Mouse (Mus musculus) midbrain, embryonic 16.5 days (tissue): ENCODE measurements at regions not wholly inside any gene's neighbourhood (a gene's known extent, or its start where the extent isn't known, plus 50 kb on each side); places are given as distances from the start of the nearest gene placed in this dataset.
"Not testable (repeated sequence)": the region's sequence is repeated elsewhere in the genome, so short reads cannot be mapped to it uniquely, and the experiment has no call there.

Experiments used
- ATAC-seq: fragments of 200-750 bp; cut with Nextera tagmentation; 2 replicates; pipeline ENCODE4 v1.8.0; 2017; ENCODE audit warnings: moderate TSS enrichment
- H3K27ac ChIP-seq: fragments of 300-500 bp; sonication (generic); 2 replicates; pipeline ENCODE4 v1.5.1; 2014; ENCODE audit warnings: mild to moderate bottlenecking, low read length, mixed read lengths
- H3K27me3 ChIP-seq: fragments of 300-500 bp; sonication (generic); 2 replicates; pipeline ENCODE4 v1.6.1; 2014; ENCODE audit warnings: low read depth, low read length, mixed read lengths; ENCODE audit not compliant: control insufficient read depth, insufficient read depth
- H3K36me3 ChIP-seq: fragments of 300-500 bp; sonication (generic); 2 replicates; pipeline ENCODE4 v1.6.1; 2014; ENCODE audit warnings: mild to moderate bottlenecking, low read length, moderate library complexity, mixed read lengths; ENCODE audit not compliant: control insufficient read depth, insufficient read depth
- H3K4me1 ChIP-seq: fragments of 300-500 bp; sonication (generic); 2 replicates; pipeline ENCODE4 v1.6.1; 2014; ENCODE audit warnings: mild to moderate bottlenecking, low read length, mixed read lengths; ENCODE audit not compliant: control insufficient read depth, insufficient read depth
- H3K4me2 ChIP-seq: fragments of 300-500 bp; sonication (generic); 2 replicates; pipeline ENCODE4 v1.6.1; 2014; ENCODE audit warnings: mild to moderate bottlenecking, low read length, mixed read lengths
- H3K4me3 ChIP-seq: fragments of 300-500 bp; sonication (generic); 2 replicates; pipeline ENCODE4 v1.5.1; 2014; ENCODE audit warnings: low read depth, mild to moderate bottlenecking, low read length, moderate library complexity, mixed read lengths
- H3K9ac ChIP-seq: fragments of 300-500 bp; sonication (generic); 2 replicates; pipeline ENCODE4 v1.6.1; 2014; ENCODE audit warnings: low read depth, low read length, mixed read lengths
- H3K9me3 ChIP-seq: fragments of 300-500 bp; sonication (generic); replicated peaks from 2 replicates; pipeline ENCODE4 v1.6.1; 2014; ENCODE audit warnings: mild to moderate bottlenecking, low read length, mixed read lengths; ENCODE audit not compliant: control insufficient read depth, poor library complexity, severe bottlenecking
- WGBS: fragments of 180-500 bp; shearing (Covaris S2); extraction: QIAGEN DNeasy Blood & Tissue Kit; methylation state at CpG from one replicate; pipeline ENCODE4 v1.1.7; 2014; 5-methylcytosine and 5-hydroxymethylcytosine counted together

DNA sequence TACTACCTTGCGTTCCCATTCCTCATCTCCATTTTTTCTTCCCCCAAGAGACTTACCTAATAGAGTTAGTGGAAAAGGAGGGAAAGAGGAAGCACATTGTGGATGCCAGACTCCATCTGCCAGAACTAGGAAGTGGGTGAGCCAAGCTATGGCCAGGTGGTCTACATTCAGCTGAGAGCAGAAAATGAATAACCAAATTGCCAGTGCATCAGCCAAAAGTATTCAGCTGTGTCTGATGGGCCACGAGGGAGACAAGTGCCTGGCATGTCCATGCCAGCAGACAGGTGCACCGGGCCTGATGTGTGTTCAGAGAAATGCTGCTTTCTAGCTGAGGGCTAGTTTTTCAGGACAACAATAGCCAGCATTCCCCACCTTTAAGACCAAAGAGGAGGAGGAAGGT is 126.4 kb downstream of the Tomm20 start:
- no peak for ATAC-seq
- H3K9ac ChIP-seq, result no peak overlapping the region
- WGBS, result 85% methylated on average over 3 of the region's 3 CpGs
- no peak overlapping the region for H3K4me3 ChIP-seq
- H3K9me3 ChIP-seq, result no peaks in the 10 kb centered on the region
- no peak overlapping the region for H3K4me2 ChIP-seq
- H3K27me3 ChIP-seq, result no peaks in the 10 kb centered on the region
- H3K36me3 ChIP-seq, result no peaks in the 10 kb centered on the region
- H3K4me1 ChIP-seq, result no peaks in the 10 kb centered on the region
- no peak overlapping the region for H3K27ac ChIP-seq

DNA sequence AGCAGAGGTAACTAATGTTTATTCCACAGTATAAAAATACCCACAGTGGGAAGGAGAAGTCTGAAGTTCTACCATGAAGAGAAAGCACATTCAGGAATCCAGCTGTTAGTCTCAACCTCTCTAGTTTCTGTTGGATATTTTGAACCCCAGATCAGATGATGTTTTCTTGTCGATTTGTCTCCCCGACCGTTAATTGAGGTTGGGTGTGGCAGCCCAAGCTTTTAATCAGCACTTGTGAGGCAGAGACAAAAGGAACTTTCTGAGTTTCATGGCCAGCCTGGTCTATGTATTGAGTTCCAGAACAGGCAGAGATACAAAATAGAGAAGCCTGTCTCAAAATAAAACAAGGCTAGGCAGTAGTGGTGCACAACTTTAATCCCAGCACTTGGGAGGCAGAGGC is 129.5 kb downstream of the Tomm20 start:
- 88% methylated on average over 3 of the region's 3 CpGs for WGBS
- Histone ChIP-seq H3K4me1 (no peaks in the 10 kb centered on the region), H3K9ac (no peak overlapping the region), H3K27me3 (no peaks in the 10 kb centered on the region), H3K4me3 (no peak overlapping the region), H3K4me2 (no peak overlapping the region), H3K27ac (no peak overlapping the region), H3K36me3 (no peaks in the 10 kb centered on the region), H3K9me3 (no peaks in the 10 kb centered on the region)
- no peak for ATAC-seq

DNA sequence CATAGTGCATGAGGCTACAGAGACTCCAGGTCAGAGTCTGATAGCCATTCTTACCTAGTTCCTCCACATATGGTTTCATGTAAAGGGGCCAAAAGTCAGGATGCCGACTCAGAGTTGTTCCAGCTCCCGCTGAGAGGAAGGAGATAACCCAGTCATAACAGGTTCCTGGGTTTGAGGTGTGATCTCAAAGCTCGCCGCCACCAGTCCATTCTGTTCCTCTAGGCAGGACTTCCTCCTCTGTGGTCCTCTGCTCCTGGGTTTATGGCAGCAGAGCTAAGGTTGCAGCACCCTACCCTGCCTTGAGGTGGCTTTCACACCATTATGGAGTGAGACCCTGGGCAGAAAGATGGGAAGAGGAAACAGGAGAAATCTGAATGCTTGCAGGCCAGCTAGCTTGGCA is 131.2 kb downstream of the Tomm20 start:
- Histone ChIP-seq H3K4me1 (no peaks in the 10 kb centered on the region), H3K36me3 (no peaks in the 10 kb centered on the region), H3K9me3 (no peaks in the 10 kb centered on the region), H3K27me3 (no peaks in the 10 kb centered on the region; the same call in 1 of the 2 replicates), H3K9ac (no peak overlapping the region), H3K4me3 (no peak overlapping the region), H3K4me2 (no peak overlapping the region), H3K27ac (no peak overlapping the region)
- WGBS, result 72% methylated on average over 4 of the region's 4 CpGs
- ATAC-seq, result no peak

DNA sequence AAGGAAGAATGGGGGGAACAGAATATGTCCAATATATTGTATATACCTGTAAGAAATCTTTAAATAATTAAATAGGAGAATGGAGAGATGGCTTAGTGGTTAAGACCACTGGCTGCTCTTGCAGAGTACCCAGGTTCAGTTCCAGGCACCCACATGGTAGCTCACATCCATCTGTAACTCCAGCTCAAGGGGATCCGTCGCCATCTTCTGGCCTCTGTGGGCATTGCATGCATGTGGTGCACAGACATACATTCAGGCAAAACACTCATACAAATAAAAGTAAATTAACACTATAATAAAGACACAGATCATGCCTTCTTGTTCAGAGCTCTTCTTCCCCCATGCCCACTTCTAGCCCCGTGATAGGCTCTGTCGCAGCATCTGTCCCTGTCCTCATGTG is 132.0 kb downstream of the Tomm20 start:
- 84% methylated on average over 4 of the region's 4 CpGs for WGBS
- H3K4me1 ChIP-seq, result no peaks in the 10 kb centered on the region

DNA sequence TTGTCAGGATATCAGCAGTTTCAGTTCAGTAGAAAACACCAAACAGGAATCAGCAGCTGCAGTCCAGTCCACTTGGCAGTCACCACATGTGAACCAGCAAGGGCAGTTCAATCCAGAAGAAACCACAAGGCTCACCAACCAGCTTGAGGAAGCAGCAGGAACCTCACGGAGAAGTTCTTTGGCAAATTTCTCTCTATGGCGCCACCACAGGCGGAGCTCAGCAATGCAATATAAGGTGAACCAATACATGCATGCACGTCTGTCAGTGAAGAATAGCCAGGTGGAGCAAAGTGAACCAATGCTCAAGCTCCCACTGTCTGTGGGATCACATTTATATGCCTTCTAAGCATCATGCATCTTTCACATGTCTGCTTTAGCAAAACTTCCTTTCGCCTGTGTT is 132.9 kb downstream of the Tomm20 start:
- no peaks in the 10 kb centered on the region for H3K4me1 ChIP-seq
- H3K4me2 ChIP-seq, result no peak overlapping the region
- H3K9me3 ChIP-seq, result no peaks in the 10 kb centered on the region
- WGBS, result 91% methylated on average over 5 of the region's 5 CpGs
- no peak for ATAC-seq
- H3K27me3 ChIP-seq, result no peaks in the 10 kb centered on the region; the same call in 1 of the 2 replicates
- no peak overlapping the region for H3K27ac ChIP-seq
- no peak overlapping the region for H3K9ac ChIP-seq
- H3K4me3 ChIP-seq, result no peak overlapping the region
- H3K36me3 ChIP-seq, result no peaks in the 10 kb centered on the region

More for the DNA sequence above, 132.0 kb downstream of the Tomm20 start:
- Histone ChIP-seq H3K9me3 (no peaks in the 10 kb centered on the region), H3K27ac (no peak overlapping the region), H3K27me3 (no peaks in the 10 kb centered on the region; the same call in 1 of the 2 replicates), H3K36me3 (no peaks in the 10 kb centered on the region), H3K4me2 (no peak overlapping the region), H3K4me3 (no peak overlapping the region), H3K9ac (no peak overlapping the region)
- no peak for ATAC-seq

DNA sequence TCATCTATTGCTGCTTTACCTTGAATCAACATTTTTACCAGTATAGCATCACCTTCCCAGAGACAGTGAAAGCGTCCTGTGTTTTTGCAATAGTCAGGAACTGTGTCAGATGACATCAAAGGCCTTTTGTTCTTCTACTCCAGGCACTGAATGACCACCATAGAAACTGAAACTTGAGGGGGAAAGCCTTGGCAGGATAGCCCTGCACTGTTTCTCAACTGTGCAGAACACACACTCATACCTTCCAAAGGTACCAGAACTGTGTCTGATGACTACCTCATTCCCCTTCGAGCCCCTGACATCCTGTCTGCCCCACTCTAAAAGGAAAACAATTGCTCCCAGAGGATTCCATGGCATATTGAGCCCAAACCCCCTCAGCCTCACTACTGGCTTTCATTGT is 134.3 kb downstream of the Tomm20 start:
- not testable (repeated sequence) for H3K27me3 ChIP-seq, H3K4me1 ChIP-seq, H3K36me3 ChIP-seq, H3K9me3 ChIP-seq, H3K4me2 ChIP-seq, ATAC-seq, H3K4me3 ChIP-seq, H3K9ac ChIP-seq, H3K27ac ChIP-seq
- 69% methylated on average over 2 of the region's 2 CpGs for WGBS

DNA sequence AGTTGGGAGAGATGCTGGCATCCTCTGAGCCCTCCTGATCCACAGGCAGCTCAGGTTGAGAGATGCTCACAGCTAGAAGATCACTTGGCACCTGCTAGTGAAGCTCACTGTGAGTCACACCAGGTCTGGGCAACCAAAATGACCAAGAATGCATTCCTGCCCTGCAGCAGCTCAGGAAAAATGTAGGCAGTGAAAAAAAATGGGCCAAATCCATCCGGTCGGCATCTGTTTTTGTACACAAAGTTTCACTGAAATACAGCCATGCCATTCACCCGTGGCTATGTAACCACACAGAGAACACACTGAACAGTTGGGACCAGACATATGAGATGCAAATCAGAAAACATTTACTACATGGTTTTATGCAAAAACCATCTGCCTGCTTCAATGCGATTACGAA is 135.1 kb downstream of the Tomm20 start:
- ATAC-seq, result no peak
- Histone ChIP-seq H3K9me3 (no peaks in the 10 kb centered on the region), H3K9ac (no peak overlapping the region), H3K4me3 (no peak overlapping the region), H3K4me1 (no peaks in the 10 kb centered on the region), H3K36me3 (no peaks in the 10 kb centered on the region), H3K27ac (no peak overlapping the region), H3K4me2 (no peak overlapping the region), H3K27me3 (no peaks in the 10 kb centered on the region; the same call in 1 of the 2 replicates)
- WGBS, result 91% methylated on average over 5 of the region's 5 CpGs

DNA sequence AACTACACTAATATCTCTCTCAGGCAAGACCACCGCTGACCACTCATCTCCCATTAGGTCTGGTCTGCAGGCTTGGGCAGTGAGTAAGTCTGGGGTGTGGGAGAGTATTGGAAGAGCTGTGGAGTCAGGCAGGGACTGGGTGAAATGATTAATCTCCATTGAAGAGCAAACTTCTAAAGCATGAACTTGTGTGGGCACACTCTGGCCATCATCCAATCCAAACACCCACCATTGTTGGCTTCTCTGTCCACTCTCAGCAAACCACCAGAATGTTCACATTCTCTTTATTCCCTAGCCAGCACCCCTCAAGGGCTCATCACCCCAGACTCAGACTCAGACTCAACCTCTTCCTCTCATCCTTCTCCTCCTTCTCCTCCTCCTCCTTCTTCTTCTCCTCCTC is 136.3 kb downstream of the Tomm20 start:
- H3K4me3 ChIP-seq, result no peak overlapping the region
- WGBS, result 84% methylated on average over 1 of the region's 1 CpGs
- no peaks in the 10 kb centered on the region for H3K36me3 ChIP-seq
- H3K4me1 ChIP-seq, result no peaks in the 10 kb centered on the region
- no peak overlapping the region for H3K27ac ChIP-seq
- no peak overlapping the region for H3K4me2 ChIP-seq
- no peaks in the 10 kb centered on the region for H3K9me3 ChIP-seq
- no peak overlapping the region for H3K9ac ChIP-seq
- H3K27me3 ChIP-seq, result no peaks in the 10 kb centered on the region; the same call in 1 of the 2 replicates
- ATAC-seq, result no peak

DNA sequence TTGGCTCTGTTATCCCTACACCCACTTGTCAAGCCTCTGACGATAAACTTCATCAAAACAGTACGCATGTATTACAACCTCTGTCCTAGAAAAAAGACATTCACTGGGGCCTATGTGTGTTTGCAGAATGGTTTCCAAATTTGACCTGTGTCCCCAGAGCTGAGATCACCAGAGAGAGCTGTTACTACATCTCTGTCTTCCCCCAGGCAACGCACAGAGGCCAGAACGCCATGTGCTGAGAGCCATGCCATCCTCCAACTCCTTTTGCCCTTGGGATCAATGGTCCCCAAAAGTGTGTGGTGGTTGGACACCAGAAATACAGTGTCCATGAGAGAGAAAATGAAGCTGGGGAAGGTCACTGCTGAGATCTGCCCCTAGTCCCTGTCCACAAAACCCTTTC is 137.1 kb downstream of the Tomm20 start:
- Histone ChIP-seq H3K27me3 (no peaks in the 10 kb centered on the region; the same call in 1 of the 2 replicates), H3K27ac (no peak overlapping the region), H3K4me3 (no peak overlapping the region), H3K9me3 (no peaks in the 10 kb centered on the region), H3K4me2 (no peak overlapping the region), H3K4me1 (no peaks in the 10 kb centered on the region), H3K9ac (no peak overlapping the region), H3K36me3 (no peaks in the 10 kb centered on the region)
- 94% methylated on average over 4 of the region's 4 CpGs for WGBS
- no peak for ATAC-seq
